Mouse (Mus musculus) liver, embryonic 15.5 days (tissue): Measurements from ENCODE around the gene Lingo2. TPM values are rescaled to one million over a fixed set of nuclear protein-coding genes. Genes with fewer than 3 reads are reported as not detected.

Experiments
- ATAC-seq: fragments of 200-750 bp; cut with Nextera tagmentation; 2 replicates; pipeline ENCODE4 v1.8.0; 2017; ENCODE audit warnings: moderate number of reproducible peaks, mild to moderate bottlenecking, moderate library complexity; ENCODE audit not compliant: insufficient read depth
- H3K27ac ChIP-seq: fragments of 300-500 bp; sonication (generic); replicated peaks from 2 replicates; pipeline ENCODE4 v1.5.1; 2015; ENCODE audit warnings: mild to moderate bottlenecking, inconsistent platforms
- H3K27me3 ChIP-seq: fragments of 300-500 bp; sonication (generic); 2 replicates; pipeline ENCODE4 v1.6.1; 2015; ENCODE audit warnings: mild to moderate bottlenecking, inconsistent platforms
- H3K36me3 ChIP-seq: fragments of 300-500 bp; sonication (generic); replicated peaks from 2 replicates; pipeline ENCODE4 v1.6.1; 2015; ENCODE audit warnings: moderate library complexity, mild to moderate bottlenecking, inconsistent platforms
- H3K4me1 ChIP-seq: fragments of 300-500 bp; sonication (generic); replicated peaks from 2 replicates; pipeline ENCODE4 v1.6.1; 2015; ENCODE audit warnings: inconsistent platforms
- H3K4me2 ChIP-seq: fragments of 300-500 bp; sonication (generic); 2 replicates; pipeline ENCODE4 v1.6.1; 2015; ENCODE audit warnings: moderate library complexity, mild to moderate bottlenecking, inconsistent platforms
- H3K4me3 ChIP-seq: fragments of 300-500 bp; sonication (generic); replicated peaks from 2 replicates; pipeline ENCODE4 v1.5.1; 2015; ENCODE audit warnings: mild to moderate bottlenecking, inconsistent platforms
- H3K9ac ChIP-seq: fragments of 300-500 bp; sonication (generic); 2 replicates; pipeline ENCODE4 v1.6.1; 2015; ENCODE audit warnings: moderate library complexity, mild to moderate bottlenecking, inconsistent platforms
- H3K9me3 ChIP-seq: fragments of 300-500 bp; sonication (generic); replicated peaks from 2 replicates; pipeline ENCODE4 v1.6.1; 2016; ENCODE audit warnings: inconsistent platforms
- WGBS: fragments of 180-500 bp; shearing (Covaris S2); methylation state at CpG from one replicate; pipeline ENCODE4 v1.1.7; 2015; ENCODE audit warnings: mixed read lengths; ENCODE audit not compliant: insufficient replicate concordance; 5-methylcytosine and 5-hydroxymethylcytosine counted together
- polyA plus RNA-seq: library from polyadenylated mRNA; unstranded; fragments of >200 nt; fragmentation: Nextera tagmentation; extraction: Ambion mirVana; gene quantifications from 2 replicates; pipeline ENCODE4 v1.2.1, GENCODE M21; 2015

Gene Lingo2
- polyA plus RNA-seq, 1 experiment from 2014 or later = 0.03 TPM

DNA sequence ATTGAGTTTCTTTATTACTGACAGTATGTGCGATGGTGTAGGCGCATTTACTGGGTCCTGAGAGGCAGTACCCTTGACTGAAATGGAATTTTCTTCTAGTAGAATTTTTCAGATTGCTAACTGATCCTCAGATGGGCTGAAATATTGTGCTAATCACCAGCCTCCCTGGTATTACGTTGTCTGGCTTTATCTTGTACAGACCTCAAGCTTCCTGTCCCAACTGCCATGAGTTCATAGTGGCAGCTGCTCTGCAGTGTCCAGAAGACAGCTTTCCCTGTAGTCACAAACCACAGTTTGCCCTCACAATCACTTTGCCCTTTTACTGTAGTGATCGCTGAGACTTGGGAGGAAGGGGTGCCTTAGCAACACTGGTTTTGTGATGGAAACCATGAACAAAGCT lies 176.5 kb downstream of the Lingo2 start:
- H3K36me3 ChIP-seq = no peaks in the 10 kb centered on the region
- no peak overlapping the region for H3K27ac ChIP-seq
- no peak overlapping the region for H3K4me2 ChIP-seq
- no peak overlapping the region for H3K4me3 ChIP-seq
- no peak overlapping the region for H3K9ac ChIP-seq
- 44% methylated on average over 4 of the region's 4 CpGs for WGBS
- H3K4me1 ChIP-seq = no peaks in the 10 kb centered on the region
- H3K9me3 ChIP-seq = no peaks in the 10 kb centered on the region
- no peak for ATAC-seq
- H3K27me3 ChIP-seq = no peaks in the 10 kb centered on the region

- Histone ChIP-seq H3K4me3 (no peak overlapping the region), H3K9me3 (no peaks in the 10 kb centered on the region), H3K4me1 (no peaks in the 10 kb centered on the region), H3K9ac (no peak overlapping the region), H3K4me2 (no peak overlapping the region), H3K27ac (no peak overlapping the region), H3K36me3 (no peaks in the 10 kb centered on the region), H3K27me3 (no peaks in the 10 kb centered on the region)
- 50% methylated on average over 2 of the region's 2 CpGs for WGBS
- no peak for ATAC-seq
Observed at GRCm38 (mm10) chr4:36730691-36731090, 220.9 kb downstream of the Lingo2 start.

DNA sequence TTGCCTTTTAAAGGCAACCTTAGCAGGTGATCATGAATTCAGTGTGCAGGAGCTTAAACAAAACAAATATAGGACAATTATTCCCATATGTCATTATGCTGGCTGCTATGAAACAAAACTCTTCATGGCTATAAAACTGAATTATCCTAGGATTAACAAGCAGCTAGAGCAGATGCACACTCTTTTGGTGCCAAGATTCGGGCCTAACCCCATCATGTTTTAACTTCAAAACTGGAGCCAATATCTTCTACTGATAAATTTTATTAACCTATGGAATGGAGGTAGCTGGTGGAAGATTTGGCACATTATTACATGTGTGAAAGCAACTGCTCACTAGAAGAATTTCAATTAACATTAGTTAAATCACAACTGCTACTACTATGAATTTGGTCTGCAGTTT lies 235.1 kb downstream of the Lingo2 start:
- no peak overlapping the region for H3K4me3 ChIP-seq
- no peak overlapping the region for H3K9ac ChIP-seq
- no peaks in the 10 kb centered on the region for H3K36me3 ChIP-seq
- H3K4me2 ChIP-seq = no peak overlapping the region
- no peaks in the 10 kb centered on the region for H3K4me1 ChIP-seq
- H3K27ac ChIP-seq = no peak overlapping the region
- no peak for ATAC-seq
- no peaks in the 10 kb centered on the region for H3K9me3 ChIP-seq
- no peaks in the 10 kb centered on the region for H3K27me3 ChIP-seq
- WGBS = 44% methylated on average over 1 of the region's 1 CpGs

DNA sequence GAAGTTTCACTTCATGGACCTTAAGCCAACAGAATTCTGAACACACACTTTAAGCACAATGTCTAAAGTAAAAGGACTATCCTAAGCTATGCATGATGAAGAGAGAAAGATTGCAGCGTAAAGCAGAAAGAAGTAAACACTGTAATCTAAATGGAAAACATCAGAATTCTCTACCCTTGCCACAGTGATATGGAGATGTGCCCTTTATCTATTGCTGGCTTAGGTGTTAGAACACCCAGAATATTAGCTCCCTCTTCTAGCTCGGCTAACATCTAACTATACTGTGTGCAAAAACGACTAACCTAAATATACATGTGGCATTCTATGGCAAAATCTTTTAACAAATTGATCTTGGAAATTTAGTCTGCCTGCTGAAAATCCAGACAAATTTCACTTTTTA lies 252.7 kb downstream of the Lingo2 start:
- no peak overlapping the region for H3K4me3 ChIP-seq
- 34% methylated on average over 3 of the region's 3 CpGs for WGBS
- 0 out of 2 replicates have a peak, but pooled peaks have one; percentile 28 for ATAC-seq
- H3K9ac ChIP-seq = no peak overlapping the region
- no peaks in the 10 kb centered on the region for H3K36me3 ChIP-seq
- no peak overlapping the region for H3K4me2 ChIP-seq
- no peaks in the 10 kb centered on the region for H3K9me3 ChIP-seq
- H3K27me3 ChIP-seq = no peaks in the 10 kb centered on the region
- 0 out of 2 replicates have a peak, but pooled peaks cover 3% of the 10 kb centered on the region for H3K4me1 ChIP-seq
- H3K27ac ChIP-seq = no peak overlapping the region

GRCm38 (mm10) chr4:36696810-36697209 lies 254.7 kb downstream of the Lingo2 start:
- peak; percentile 68; the same call in 1 of the 2 replicates for ATAC-seq
- no peaks in the 10 kb centered on the region for H3K27me3 ChIP-seq
- H3K27ac ChIP-seq = no peak overlapping the region
- H3K9me3 ChIP-seq = no peaks in the 10 kb centered on the region
- H3K36me3 ChIP-seq = no peaks in the 10 kb centered on the region
- 0 out of 2 replicates have a peak, but pooled peaks cover 3% of the 10 kb centered on the region for H3K4me1 ChIP-seq
- H3K4me3 ChIP-seq = no peak overlapping the region
- 46% methylated on average over 2 of the region's 2 CpGs for WGBS
- H3K9ac ChIP-seq = no peak overlapping the region
- no peak overlapping the region for H3K4me2 ChIP-seq

DNA sequence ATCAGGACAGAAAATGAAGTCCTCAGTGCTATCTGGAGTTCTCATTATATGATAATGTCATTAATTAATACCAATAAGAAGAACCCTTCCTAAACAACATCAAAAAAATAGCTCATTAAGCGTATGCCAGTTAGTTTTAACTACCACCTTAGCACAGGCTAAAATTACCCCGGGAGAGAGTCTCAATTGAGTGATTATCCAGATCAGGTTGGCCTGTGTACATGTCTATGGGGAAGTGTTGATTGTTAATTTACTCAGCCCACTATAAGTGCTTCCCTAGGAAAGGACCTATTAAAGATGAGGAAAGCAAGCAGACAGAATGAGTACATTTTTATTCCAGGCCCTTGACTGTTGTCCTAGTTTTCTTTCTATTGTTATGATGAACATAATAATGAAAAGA lies 291.6 kb downstream of the Lingo2 start:
- H3K9ac ChIP-seq = no peak overlapping the region
- no peak for ATAC-seq
- H3K4me2 ChIP-seq = no peak overlapping the region
- no peak overlapping the region for H3K4me3 ChIP-seq
- H3K27ac ChIP-seq = no peak overlapping the region
- no peaks in the 10 kb centered on the region for H3K4me1 ChIP-seq
- WGBS = 59% methylated on average over 2 of the region's 2 CpGs
- no peaks in the 10 kb centered on the region for H3K9me3 ChIP-seq
- no peaks in the 10 kb centered on the region for H3K36me3 ChIP-seq
- no peaks in the 10 kb centered on the region for H3K27me3 ChIP-seq

GRCm38 (mm10) chr4:36647753-36648152 lies 303.8 kb downstream of the Lingo2 start:
- H3K9ac ChIP-seq = no peak overlapping the region
- no peaks in the 10 kb centered on the region for H3K27me3 ChIP-seq
- H3K9me3 ChIP-seq = no peaks in the 10 kb centered on the region
- no peak overlapping the region for H3K27ac ChIP-seq
- no peak overlapping the region for H3K4me2 ChIP-seq
- no peak for ATAC-seq
- H3K36me3 ChIP-seq = no peaks in the 10 kb centered on the region
- no peaks in the 10 kb centered on the region for H3K4me1 ChIP-seq
- no peak overlapping the region for H3K4me3 ChIP-seq

DNA sequence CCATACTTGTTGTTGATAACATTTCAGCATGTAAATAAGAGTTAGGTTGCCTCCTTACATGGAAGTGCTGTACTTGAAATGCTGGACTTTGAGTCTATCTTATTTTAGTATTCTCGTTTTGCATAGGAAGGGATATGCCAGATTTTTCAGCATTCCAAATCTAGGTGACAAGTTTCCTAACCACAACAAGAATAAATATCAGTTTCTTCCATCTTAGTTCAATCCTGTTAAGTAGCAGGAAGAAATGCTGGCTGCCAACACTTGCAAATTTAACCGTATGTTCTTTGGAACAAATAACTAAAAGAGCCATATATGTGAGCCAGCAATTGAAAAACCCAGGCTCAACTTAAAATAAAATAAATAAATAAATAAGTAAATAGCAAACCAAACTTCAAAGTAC lies 315.9 kb downstream of the Lingo2 start:
- H3K4me2 ChIP-seq = no peak overlapping the region
- H3K27ac ChIP-seq = no peak overlapping the region
- WGBS = 64% methylated on average over 2 of the region's 2 CpGs
- no peak for ATAC-seq
- H3K9ac ChIP-seq = no peak overlapping the region
- H3K36me3 ChIP-seq = no peaks in the 10 kb centered on the region
- H3K9me3 ChIP-seq = no peaks in the 10 kb centered on the region
- H3K4me1 ChIP-seq = no peaks in the 10 kb centered on the region
- H3K27me3 ChIP-seq = no peaks in the 10 kb centered on the region
- no peak overlapping the region for H3K4me3 ChIP-seq

DNA sequence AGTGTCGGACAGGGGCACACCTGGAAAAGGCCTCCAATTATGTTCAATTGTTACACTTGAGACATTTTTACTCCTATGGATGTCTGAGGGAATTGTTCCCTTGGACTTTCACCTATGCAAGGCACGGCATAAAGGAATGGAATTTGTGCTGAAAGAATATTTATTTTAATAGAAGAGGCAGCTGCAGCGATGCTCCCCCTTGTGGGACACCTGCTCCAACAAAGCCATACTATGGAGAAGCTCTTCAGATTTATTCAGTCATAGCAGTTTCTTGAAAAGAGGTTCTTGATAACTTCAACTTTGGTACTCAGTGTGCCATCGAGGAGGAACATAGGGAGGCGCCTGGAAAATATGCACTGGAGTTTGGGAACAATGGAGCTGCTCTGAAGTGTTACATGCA lies 374.7 kb downstream of the Lingo2 start:
- Histone ChIP-seq H3K4me1 (no peaks in the 10 kb centered on the region), H3K9ac (no peak overlapping the region), H3K27ac (no peak overlapping the region), H3K4me3 (no peak overlapping the region), H3K9me3 (no peaks in the 10 kb centered on the region), H3K27me3 (no peaks in the 10 kb centered on the region), H3K36me3 (no peaks in the 10 kb centered on the region), H3K4me2 (no peak overlapping the region)
- ATAC-seq = no peak
- WGBS = 48% methylated on average over 5 of the region's 5 CpGs

DNA sequence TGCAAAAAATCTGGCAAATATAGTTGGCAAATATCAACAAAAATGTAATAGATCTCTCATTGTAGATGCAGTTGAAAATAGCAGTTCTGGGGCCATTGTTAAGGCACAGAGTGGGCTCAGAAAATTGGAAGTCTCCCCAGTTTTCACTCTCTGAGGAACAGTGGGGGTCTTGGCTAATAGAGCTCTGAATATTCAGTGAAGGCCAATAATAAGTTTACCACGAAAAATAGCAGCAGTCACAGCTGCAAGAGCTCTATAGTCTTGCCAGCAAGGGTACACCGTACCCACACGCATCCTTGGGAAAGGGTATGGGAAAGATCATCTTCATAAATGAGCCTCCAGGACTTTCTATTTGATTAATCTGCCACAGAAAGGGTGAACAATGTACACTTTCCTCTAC lies 375.3 kb downstream of the Lingo2 start:
- no peak overlapping the region for H3K4me2 ChIP-seq
- ATAC-seq = no peak
- WGBS = 52% methylated on average over 3 of the region's 3 CpGs

DNA sequence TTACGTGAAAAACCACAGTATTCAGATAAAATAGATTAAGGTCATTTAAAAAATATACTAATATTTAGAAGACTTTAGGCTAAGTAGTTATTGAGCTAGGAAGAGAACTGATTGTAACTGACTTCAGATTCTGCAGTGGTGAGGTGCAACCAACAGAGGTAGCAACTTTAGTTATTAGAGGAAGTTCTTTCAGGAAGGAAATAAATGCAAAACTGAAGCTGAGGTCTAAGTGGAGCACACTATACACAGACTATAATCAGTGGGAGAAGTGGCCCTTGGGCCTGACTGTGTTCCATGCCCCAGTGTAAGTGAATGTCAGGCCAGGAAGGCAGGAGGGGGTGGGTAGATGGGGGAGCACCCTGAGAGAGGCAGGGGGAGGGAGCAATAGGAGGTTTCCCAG lies 385.0 kb downstream of the Lingo2 start:
- H3K4me2 ChIP-seq = no peak overlapping the region
- H3K4me3 ChIP-seq = no peak overlapping the region
- H3K4me1 ChIP-seq = no peaks in the 10 kb centered on the region
- no peak for ATAC-seq
- no peaks in the 10 kb centered on the region for H3K27me3 ChIP-seq
- no peak overlapping the region for H3K27ac ChIP-seq
- H3K9ac ChIP-seq = no peak overlapping the region
- 46% methylated on average over 1 of the region's 1 CpGs for WGBS
- no peaks in the 10 kb centered on the region for H3K36me3 ChIP-seq
- H3K9me3 ChIP-seq = no peaks in the 10 kb centered on the region

More for the DNA sequence above, 375.3 kb downstream of the Lingo2 start:
- no peak overlapping the region for H3K27ac ChIP-seq
- H3K9ac ChIP-seq = no peak overlapping the region
- H3K4me1 ChIP-seq = no peaks in the 10 kb centered on the region
- no peaks in the 10 kb centered on the region for H3K9me3 ChIP-seq
- no peak overlapping the region for H3K4me3 ChIP-seq
- H3K36me3 ChIP-seq = no peaks in the 10 kb centered on the region
- no peaks in the 10 kb centered on the region for H3K27me3 ChIP-seq

DNA sequence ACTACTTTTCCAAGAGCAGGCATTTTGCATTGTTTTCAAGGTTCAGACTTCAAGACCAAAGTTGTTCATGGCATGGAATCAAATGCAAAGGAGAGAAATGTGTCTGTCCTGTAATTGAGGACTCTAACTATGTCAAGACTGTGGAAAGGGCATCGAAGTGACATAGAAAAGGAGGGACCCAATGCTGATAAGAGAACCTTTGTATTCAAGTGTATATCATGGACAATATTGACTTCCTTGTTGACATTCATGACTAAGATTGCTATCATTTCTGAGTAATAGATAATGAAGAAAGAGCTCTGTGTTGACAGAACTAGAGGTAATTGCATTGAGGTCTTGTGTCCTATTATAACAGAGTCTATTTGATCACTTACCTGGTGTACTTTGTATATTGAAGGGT lies 390.6 kb downstream of the Lingo2 start:
- H3K4me3 ChIP-seq = no peak overlapping the region
- WGBS = 45% methylated on average over 1 of the region's 1 CpGs
- no peaks in the 10 kb centered on the region for H3K4me1 ChIP-seq
- ATAC-seq = no peak
- no peak overlapping the region for H3K27ac ChIP-seq
- H3K9ac ChIP-seq = no peak overlapping the region
- H3K4me2 ChIP-seq = no peak overlapping the region
- H3K9me3 ChIP-seq = no peaks in the 10 kb centered on the region
- no peaks in the 10 kb centered on the region for H3K36me3 ChIP-seq
- H3K27me3 ChIP-seq = no peaks in the 10 kb centered on the region
